Mouse (Mus musculus) urinary bladder, adult 18-20 months (tissue): ENCODE results near the gene Dip2a.

Source experiments
- DNase-seq, 2 experiments: peaks; one replicate each; pipeline ENCODE4 v3.0.0; 2022; ENCODE audit warnings: low spot score in 2 of 2, mixed read lengths in 2 of 2

The Dip2a gene

GRCm38 (mm10) chr10:76344711-76345539 lies at the start of gene Dip2a:
Dip2a (minus strand) TSS chr10:76345291.
- peak; percentile 91 to 95 for DNase-seq

- DNase-seq = no peak
Observed at GRCm38 (mm10) chr10:76392596-76392995, 47.5 kb upstream of the Dip2a start.

- no peak for DNase-seq
Observed at GRCm38 (mm10) chr10:76391786-76392185, 46.7 kb upstream of the Dip2a start.

- DNase-seq = no peak
Observed at GRCm38 (mm10) chr10:76391166-76391565, 46.1 kb upstream of the Dip2a start.

GRCm38 (mm10) chr10:76374981-76375380 lies 29.9 kb upstream of the Dip2a start:
- no peak for DNase-seq

GRCm38 (mm10) chr10:76371736-76372135 lies 26.6 kb upstream of the Dip2a start:
- DNase-seq = no peak

GRCm38 (mm10) chr10:76368766-76369165 lies 23.7 kb upstream of the Dip2a start:
- no peak for DNase-seq

- DNase-seq = no peak
Observed at GRCm38 (mm10) chr10:76363233-76363632, 18.1 kb upstream of the Dip2a start.

- no peak for DNase-seq
Observed at GRCm38 (mm10) chr10:76358468-76358867, 13.4 kb upstream of the Dip2a start.

- no peak for DNase-seq
Observed at GRCm38 (mm10) chr10:76357286-76357875, 12.3 kb upstream of the Dip2a start.

GRCm38 (mm10) chr10:76354974-76355373 lies 9.9 kb upstream of the Dip2a start:
- no peak for DNase-seq

GRCm38 (mm10) chr10:76353986-76354385 lies 8.9 kb upstream of the Dip2a start:
- DNase-seq = no peak

GRCm38 (mm10) chr10:76351953-76352352 lies 6.9 kb upstream of the Dip2a start:
- DNase-seq = no peak

- DNase-seq = no peak
Observed at GRCm38 (mm10) chr10:76346589-76346988, 1.5 kb upstream of the Dip2a start.

GRCm38 (mm10) chr10:76346043-76346491 lies 976 bp upstream of the Dip2a start:
- DNase-seq = no peak

- DNase-seq = no peak
Observed at GRCm38 (mm10) chr10:76345540-76345902, 430 bp upstream of the Dip2a start.

- DNase-seq = no peak
Observed at GRCm38 (mm10) chr10:76334350-76334749, 10.7 kb downstream of the Dip2a start.

- DNase-seq = no peak
Observed at GRCm38 (mm10) chr10:76332040-76332439, 13.1 kb downstream of the Dip2a start.

- DNase-seq = no peak
Observed at GRCm38 (mm10) chr10:76329093-76329492, 16.0 kb downstream of the Dip2a start.

GRCm38 (mm10) chr10:76328574-76328973 lies 16.5 kb downstream of the Dip2a start:
- no peak for DNase-seq

GRCm38 (mm10) chr10:76326304-76327006 lies 18.6 kb downstream of the Dip2a start:
- peak in 1 of 2 experiments; percentile 33 for DNase-seq

GRCm38 (mm10) chr10:76317623-76318022 lies 27.5 kb downstream of the Dip2a start:
- DNase-seq = no peak

- DNase-seq = no peak
Observed at GRCm38 (mm10) chr10:76316194-76316593, 28.9 kb downstream of the Dip2a start.
